8 mouse cellular contexts compared by ENCODE assay signal in the genomic region with DNA sequence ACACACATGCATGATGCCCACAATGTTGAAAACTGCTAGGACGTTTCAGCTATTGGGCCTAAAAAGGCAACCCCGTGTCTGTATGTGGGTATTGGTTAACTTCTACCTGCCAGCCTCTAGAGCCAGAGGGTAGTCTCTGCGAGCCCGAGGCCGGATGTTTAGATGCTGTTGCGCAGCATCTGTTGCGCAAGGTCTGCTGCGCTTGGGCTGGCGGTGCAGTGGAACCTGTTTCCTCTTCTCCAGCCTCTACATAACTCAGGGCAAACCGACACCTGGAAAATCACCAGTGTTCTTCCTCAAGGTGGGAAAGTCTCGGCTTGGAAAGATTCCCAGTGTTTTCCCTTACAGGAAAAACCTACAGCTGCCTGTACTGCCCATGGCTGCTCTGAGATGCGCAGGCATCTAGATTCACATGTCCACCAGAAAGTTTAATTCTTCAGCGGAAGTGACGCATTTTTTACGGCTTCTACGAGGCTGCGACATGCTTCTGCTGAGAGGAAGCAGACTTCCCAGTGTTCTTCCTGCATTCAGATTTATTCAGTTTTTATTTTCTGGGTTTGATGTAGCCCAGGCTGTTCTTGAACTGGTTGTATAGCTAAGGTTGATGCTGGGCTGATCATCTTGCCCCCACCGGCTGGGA. TPM values are rescaled to one million over a fixed set of nuclear protein-coding genes. Genes with fewer than 3 reads are reported as not detected.
A peak's percentile ranks its signal among the peaks of the same experiment; 100 is the strongest.
DNase-seq lines count a peak whose midpoint lies in the region; ATAC-seq and TF ChIP-seq lines count a peak whose summit lies in the region.

No protein-coding gene starts in this region.

- WGBS in intestine, embryonic 14.5 days = 62% methylated on average over 18 of the region's 18 CpGs
- WGBS in liver, postnatal 0 days (ENCODE audit: insufficient replicate concordance) = 42% methylated on average over 18 of the region's 18 CpGs
- WGBS in limb, embryonic 10.5 days = 86% methylated on average over 18 of the region's 18 CpGs
- WGBS in neural tube, embryonic 15.5 days = 84% methylated on average over 18 of the region's 18 CpGs

- H3K36me3 ChIP-seq in ES-Bruce4 (ENCODE audit: control insufficient read depth, insufficient read depth, low read length, poor library complexity, severe bottlenecking) = no peaks in the 10 kb centered on the region
- no peaks in the 10 kb centered on the region for H3K36me3 ChIP-seq in intestine, embryonic 14.5 days (ENCODE audit: control insufficient read depth, insufficient read depth, low read length)
- no peaks in the 10 kb centered on the region for H3K36me3 ChIP-seq in liver, postnatal 0 days (replicated peaks; ENCODE audit: insufficient read depth, low read length)
- 0 out of 2 replicates have a peak, but pooled peaks cover 3% of the 10 kb centered on the region for H3K36me3 ChIP-seq in limb, embryonic 10.5 days
- H3K36me3 ChIP-seq in neural tube, embryonic 15.5 days = peaks cover 3% of the 10 kb centered on the region; the same call in 1 of the 2 replicates

- TF ChIP-seq EP300 in ES-Bruce4 (IDR thresholded peaks at IDR 0.05; ENCODE audit: insufficient read depth, low read depth, low read length) = no peak
- TF ChIP-seq EP300 in liver, postnatal 0 days (IDR thresholded peaks at IDR 0.05; ENCODE audit: low read depth) = peak; percentile 52; the same call in 1 of the 2 replicates

- no peak for DNase-seq in intestine, embryonic 14.5 days (ENCODE audit: low spot score)
- peak; percentile 85 for DNase-seq in liver, postnatal 0 days
- peak; percentile 54 to 61 for DNase-seq in spleen, postnatal 36 days (ENCODE audit: low spot score in 2 of 2)
- DNase-seq in limb, embryonic 10.5 days (ENCODE audit: low spot score) = no peak
- DNase-seq in frontal cortex, postnatal 25 days (ENCODE audit: low spot score in 2 of 2) = no peak
- no peak for DNase-seq in c-Kit-positive CD71-positive TER-119-positive erythroid progenitor cells, embryonic 14.5 days (ENCODE audit: low spot score)

- H3K4me3 ChIP-seq in ES-Bruce4 (ENCODE audit: low read depth, low read length) = no peak overlapping the region
- no peak overlapping the region for H3K4me3 ChIP-seq in intestine, embryonic 14.5 days (ENCODE audit: low read depth, low read length)
- no peak overlapping the region for H3K4me3 ChIP-seq in liver, postnatal 0 days (ENCODE audit: low read depth, low read length)
- no peak overlapping the region for H3K4me3 ChIP-seq in limb, embryonic 10.5 days
- no peak overlapping the region for H3K4me3 ChIP-seq in neural tube, embryonic 15.5 days (replicated peaks)

- no peak overlapping the region for H3K4me2 ChIP-seq in intestine, embryonic 14.5 days (ENCODE audit: low read length)
- peak overlapping the region; percentile 40 for H3K4me2 ChIP-seq in liver, postnatal 0 days (ENCODE audit: low read depth, low read length)
- H3K4me2 ChIP-seq in neural tube, embryonic 15.5 days = no peak overlapping the region

- peaks cover 4% of the 10 kb centered on the region for H3K4me1 ChIP-seq in ES-Bruce4 (ENCODE audit: control insufficient read depth, insufficient read depth, low read length)
- H3K4me1 ChIP-seq in intestine, embryonic 14.5 days (replicated peaks; ENCODE audit: control insufficient read depth, insufficient read depth, low read length) = peaks cover 6% of the 10 kb centered on the region
- H3K4me1 ChIP-seq in liver, postnatal 0 days (ENCODE audit: insufficient read depth) = peaks cover 25% of the 10 kb centered on the region
- H3K4me1 ChIP-seq in limb, embryonic 10.5 days = peaks cover 9% of the 10 kb centered on the region
- H3K4me1 ChIP-seq in neural tube, embryonic 15.5 days = peaks cover 4% of the 10 kb centered on the region; the same call in 1 of the 2 replicates

- no peaks in the 10 kb centered on the region for H3K27me3 ChIP-seq in ES-Bruce4 (ENCODE audit: control insufficient read depth, insufficient read depth, low read length, poor library complexity, severe bottlenecking)
- no peaks in the 10 kb centered on the region for H3K27me3 ChIP-seq in intestine, embryonic 14.5 days (replicated peaks; ENCODE audit: control insufficient read depth, insufficient read depth, low read length)
- H3K27me3 ChIP-seq in liver, postnatal 0 days (ENCODE audit: insufficient read depth, low read length) = no peaks in the 10 kb centered on the region
- no peaks in the 10 kb centered on the region for H3K27me3 ChIP-seq in limb, embryonic 10.5 days (ENCODE audit: low read depth, poor library complexity, severe bottlenecking)
- H3K27me3 ChIP-seq in neural tube, embryonic 15.5 days (replicated peaks) = no peaks in the 10 kb centered on the region

- no peak for ATAC-seq in intestine, embryonic 14.5 days (replicated peaks; ENCODE audit: low FRiP score, low TSS enrichment, low read depth)
- peak; percentile 85 for ATAC-seq in liver, postnatal 0 days
- no peak for ATAC-seq in neural tube, embryonic 15.5 days (ENCODE audit: low FRiP score)

- TF ChIP-seq POLR2A in ES-Bruce4 (IDR thresholded peaks at IDR 0.05; ENCODE audit: insufficient read depth, low read length) = no peak

- H3K9me3 ChIP-seq in ES-Bruce4 (replicated peaks; ENCODE audit: control insufficient read depth, insufficient read depth, low read length, poor library complexity, severe bottlenecking) = no peaks in the 10 kb centered on the region
- H3K9me3 ChIP-seq in intestine, embryonic 14.5 days (ENCODE audit: control insufficient read depth, low read length) = no peaks in the 10 kb centered on the region
- H3K9me3 ChIP-seq in liver, postnatal 0 days (ENCODE audit: low read length) = no peaks in the 10 kb centered on the region
- no peaks in the 10 kb centered on the region for H3K9me3 ChIP-seq in limb, embryonic 10.5 days (replicated peaks)
- no peaks in the 10 kb centered on the region for H3K9me3 ChIP-seq in neural tube, embryonic 15.5 days (replicated peaks)

- peak overlapping the region; percentile 25; the same call in 1 of the 2 replicates for H3K9ac ChIP-seq in ES-Bruce4 (ENCODE audit: low read depth, poor library complexity, severe bottlenecking)
- no peak overlapping the region for H3K9ac ChIP-seq in intestine, embryonic 14.5 days (ENCODE audit: low read length)
- H3K9ac ChIP-seq in liver, postnatal 0 days (replicated peaks) = no peak overlapping the region; the same call in 1 of the 2 replicates
- no peak overlapping the region for H3K9ac ChIP-seq in neural tube, embryonic 15.5 days (replicated peaks)

- no peak for TF ChIP-seq CTCF in ES-Bruce4 (IDR thresholded peaks at IDR 0.05; ENCODE audit: low read depth, low read length)
- no peak for TF ChIP-seq CTCF in liver, postnatal 0 days (IDR thresholded peaks at IDR 0.05; ENCODE audit: low read depth)

- no peak overlapping the region for H3K27ac ChIP-seq in ES-Bruce4 (ENCODE audit: insufficient read depth, low read length)
- peak overlapping the region; percentile 6; the same call in 1 of the 2 replicates for H3K27ac ChIP-seq in intestine, embryonic 14.5 days (ENCODE audit: low read depth)
- H3K27ac ChIP-seq in liver, postnatal 0 days (ENCODE audit: low read depth) = peak overlapping the region; percentile 89
- H3K27ac ChIP-seq in limb, embryonic 10.5 days = no peak overlapping the region
- no peak overlapping the region for H3K27ac ChIP-seq in neural tube, embryonic 15.5 days (replicated peaks)

RNA-seq across cellular contexts. Expression of a gene that starts 44.5 kb away (rescaled TPM):
- 19,892 and 21,149 TPM in 2 replicates for polyA plus RNA-seq in ES-Bruce4 (2011; ENCODE audit: insufficient read depth, insufficient read length, low read depth, missing spikeins)
- 5,695 and 6,055 TPM in 2 replicates for polyA plus RNA-seq in intestine, embryonic 14.5 days (2014; fragmentation: Nextera tagmentation; extraction: Ambion mirVana)
- polyA plus RNA-seq in liver, postnatal 0 days (2015; fragmentation: Nextera tagmentation; extraction: Ambion mirVana) = 1,946 and 1,972 TPM in 2 replicates
- polyA plus RNA-seq in limb, embryonic 10.5 days (2016; fragmentation: Nextera tagmentation; extraction: Ambion mirVana) = 3,854 and 3,970 TPM in 2 replicates
- polyA plus RNA-seq in neural tube, embryonic 15.5 days (2015; fragmentation: Nextera tagmentation; extraction: Ambion mirVana) = 2,707 and 3,339 TPM in 2 replicates

RNA-seq across cellular contexts. Expression of a gene that starts 54.4 kb away (rescaled TPM):
- polyA plus RNA-seq in ES-Bruce4 (2011; ENCODE audit: insufficient read depth, insufficient read length, low read depth, missing spikeins) = 12.7 and 14.9 TPM in 2 replicates
- 11.8 and 13.6 TPM in 2 replicates for polyA plus RNA-seq in intestine, embryonic 14.5 days (2014; fragmentation: Nextera tagmentation; extraction: Ambion mirVana)
- 5.2 and 6.2 TPM in 2 replicates for polyA plus RNA-seq in liver, postnatal 0 days (2015; fragmentation: Nextera tagmentation; extraction: Ambion mirVana)
- polyA plus RNA-seq in limb, embryonic 10.5 days (2016; fragmentation: Nextera tagmentation; extraction: Ambion mirVana) = 10.5 and 13.0 TPM in 2 replicates
- 15.2 and 17.0 TPM in 2 replicates for polyA plus RNA-seq in neural tube, embryonic 15.5 days (2015; fragmentation: Nextera tagmentation; extraction: Ambion mirVana)

Comparison
In these comparisons a context has a peak if more than half of its experiments do, and no peak if none do; other contexts are left out.
1. H3K27ac ChIP-seq: peak in intestine, embryonic 14.5 days (single experiment) and liver, postnatal 0 days (single experiment); none in ES-Bruce4 (single experiment), limb, embryonic 10.5 days (single experiment) and neural tube, embryonic 15.5 days (single experiment).
2. DNase-seq: peak in liver, postnatal 0 days (single experiment) and spleen, postnatal 36 days (2 of 2); none in intestine, embryonic 14.5 days (single experiment), limb, embryonic 10.5 days (single experiment), frontal cortex, postnatal 25 days (0 of 2) and c-Kit-positive CD71-positive TER-119-positive erythroid progenitor cells, embryonic 14.5 days (single experiment).